Mouse (Mus musculus) kidney, adult 18-20 months (tissue): ENCODE results near the gene Ifna11.

Source experiments
- DNase-seq: peaks from one replicate; pipeline ENCODE4 v3.0.0; 2021

The Ifna11 gene

DNA sequence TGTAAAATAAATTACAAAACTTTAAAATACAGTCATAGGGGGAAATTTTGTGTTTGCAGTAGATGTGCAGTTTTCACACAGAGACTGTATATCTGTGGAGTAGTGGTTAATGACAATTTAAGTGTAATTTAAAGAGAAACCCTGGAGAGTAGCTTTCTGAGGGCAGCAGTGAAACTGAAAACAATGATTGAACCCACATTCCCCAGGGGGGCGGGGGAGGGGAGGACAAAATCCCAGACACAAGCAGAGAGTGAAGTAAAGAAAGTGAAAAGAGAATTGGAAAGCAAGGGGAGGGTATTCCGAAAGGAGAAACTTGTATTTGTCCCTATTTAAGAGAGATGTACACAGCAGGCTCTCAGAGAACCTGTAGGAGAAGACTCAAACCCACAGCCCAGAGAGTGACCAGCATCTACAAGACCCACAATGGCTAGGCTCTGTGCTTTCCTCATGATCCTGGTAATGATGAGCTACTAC, 21.7 kb downstream of the Ifna11 start, which contains the start of gene Ifna4:
Ifna4 (plus strand) TSS at position 424 of the 474 bp plus-strand sequence.
- no peak for DNase-seq

DNA sequence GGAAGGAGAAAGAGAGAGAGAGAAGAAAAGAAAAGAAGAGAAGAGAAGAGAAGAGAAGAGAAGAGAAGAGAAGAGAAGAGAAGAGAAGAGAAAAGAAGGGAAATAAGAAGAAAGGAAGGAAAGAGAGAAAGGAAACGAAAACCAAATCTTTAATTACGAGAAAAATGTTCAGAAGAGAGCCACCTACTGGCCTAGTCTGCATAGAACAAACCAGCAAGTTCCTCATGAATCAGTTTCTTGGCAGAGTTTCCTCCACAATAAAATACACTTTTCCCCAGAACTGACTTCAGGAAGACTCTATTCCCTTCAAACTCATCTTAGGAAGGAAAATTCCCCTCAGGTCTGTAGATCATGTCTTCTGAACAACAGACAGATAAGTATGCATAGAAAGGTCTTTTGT, 25.6 kb downstream of the Ifna11 start:
- no peak for DNase-seq

DNA sequence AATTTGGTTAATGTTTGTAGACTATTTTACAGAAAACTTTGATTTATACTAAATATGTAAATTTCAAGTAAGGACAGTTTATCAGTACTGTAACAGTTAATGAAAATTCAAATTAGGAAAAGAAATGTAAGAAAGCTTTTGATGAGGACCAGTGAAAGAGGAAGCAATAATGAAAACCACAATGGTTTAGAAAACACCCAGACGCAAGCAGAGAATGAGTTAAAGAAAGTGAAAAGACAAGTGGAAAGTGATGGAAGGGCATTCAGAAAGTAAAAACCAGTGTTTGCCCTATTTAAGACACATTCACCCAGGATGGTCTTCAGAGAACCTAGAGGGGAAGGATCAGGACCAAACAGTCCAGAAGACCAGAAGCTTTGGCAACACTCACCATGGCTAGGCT, 29.9 kb downstream of the Ifna11 start, which contains the start of gene Ifna1:
Ifna1 (plus strand) TSS at position 390 of the 400 bp plus-strand sequence.
- no peak for DNase-seq

DNA sequence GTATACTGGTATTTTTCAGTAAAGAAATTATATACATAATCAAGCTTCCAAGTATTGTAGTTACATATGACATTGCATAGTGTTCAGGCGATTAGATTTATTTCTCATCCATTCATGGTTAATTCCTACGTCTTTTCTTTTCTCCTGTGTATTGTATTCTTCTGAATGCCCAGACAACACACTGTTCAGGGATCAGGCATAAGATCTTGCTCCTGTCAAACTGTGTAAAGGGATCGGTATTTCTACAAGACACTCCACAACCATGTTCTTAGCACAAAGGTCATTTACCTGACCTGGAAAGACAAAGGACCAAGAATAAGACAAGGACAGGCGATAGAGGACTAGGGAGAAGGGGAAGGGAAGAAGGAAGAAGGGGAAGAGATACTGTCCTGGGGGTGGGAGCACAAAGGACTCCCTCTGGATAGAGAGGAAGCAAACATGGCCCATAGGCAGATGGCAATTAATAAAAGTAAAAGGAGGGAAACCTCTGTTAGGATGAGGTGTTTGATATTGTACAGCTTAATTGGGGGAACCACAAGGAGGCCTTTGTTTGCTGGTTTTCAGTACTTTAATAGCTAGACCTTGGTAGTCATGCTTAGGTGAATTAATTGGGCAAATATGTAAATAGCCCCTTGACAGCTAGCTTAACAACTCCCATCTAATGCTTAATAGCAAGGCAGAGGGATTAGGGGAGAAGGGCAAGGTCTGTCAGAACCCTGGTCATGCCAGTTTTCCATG, 31.4 kb downstream of the Ifna11 start:
- DNase-seq, result no peak

DNA sequence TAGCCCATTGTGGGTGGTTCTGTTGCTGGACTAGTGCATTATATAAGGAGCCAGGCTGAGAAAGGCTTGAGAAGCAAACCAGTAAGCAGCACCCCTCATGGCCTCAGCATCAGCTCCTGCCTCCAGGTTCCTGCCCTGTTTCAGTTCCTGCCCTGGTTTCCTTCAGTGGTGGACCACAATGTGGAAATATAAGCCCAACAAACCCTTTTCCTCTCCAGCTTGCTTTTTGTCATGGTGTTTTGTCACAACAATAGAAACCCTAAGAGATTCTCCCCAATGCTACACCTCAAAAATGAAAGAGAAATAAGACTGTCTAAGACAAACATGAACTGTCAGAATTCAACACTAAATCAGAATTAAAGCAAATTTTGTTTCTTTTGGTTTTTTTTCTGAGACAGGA, 39.5 kb downstream of the Ifna11 start:
- no peak for DNase-seq

DNA sequence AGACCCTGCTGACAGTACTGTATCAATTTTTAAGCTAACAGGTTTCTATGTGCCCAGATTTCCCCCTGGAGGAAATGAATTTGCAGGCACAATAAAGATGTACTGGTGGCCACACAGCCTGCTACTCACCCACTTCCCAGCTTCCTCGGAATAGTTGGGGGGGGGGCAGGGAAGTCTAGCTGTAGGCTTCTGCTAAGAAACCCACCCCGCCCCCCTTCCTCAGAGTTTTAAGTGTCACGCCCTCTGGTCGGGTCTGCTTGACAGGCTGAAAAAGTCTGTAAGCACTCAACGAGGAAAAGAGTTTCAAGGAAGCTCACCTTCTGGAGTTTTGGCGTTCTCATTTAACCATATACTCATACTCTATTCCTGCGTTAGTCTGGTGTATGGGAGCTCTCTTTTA, 43.5 kb downstream of the Ifna11 start:
- DNase-seq, result no peak

DNA sequence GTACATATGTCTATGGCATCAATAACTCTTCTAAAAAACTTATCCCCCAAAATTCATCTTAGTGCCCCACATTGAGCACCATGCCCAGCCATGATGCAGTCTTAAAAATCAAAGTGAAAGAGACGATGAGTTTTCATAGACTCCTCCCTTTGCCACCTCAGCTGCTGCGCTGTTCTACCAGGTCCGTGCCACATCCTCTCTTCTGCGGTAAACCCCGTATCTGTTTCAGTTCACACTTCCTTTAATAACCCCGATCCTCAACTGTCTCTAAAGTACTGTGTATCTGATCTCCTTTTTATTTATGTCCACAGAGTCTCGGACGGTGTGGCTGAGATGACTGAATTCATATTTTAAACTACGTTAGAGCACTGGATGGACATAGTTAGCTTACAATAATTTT, 44.8 kb downstream of the Ifna11 start:
- no peak for DNase-seq

DNA sequence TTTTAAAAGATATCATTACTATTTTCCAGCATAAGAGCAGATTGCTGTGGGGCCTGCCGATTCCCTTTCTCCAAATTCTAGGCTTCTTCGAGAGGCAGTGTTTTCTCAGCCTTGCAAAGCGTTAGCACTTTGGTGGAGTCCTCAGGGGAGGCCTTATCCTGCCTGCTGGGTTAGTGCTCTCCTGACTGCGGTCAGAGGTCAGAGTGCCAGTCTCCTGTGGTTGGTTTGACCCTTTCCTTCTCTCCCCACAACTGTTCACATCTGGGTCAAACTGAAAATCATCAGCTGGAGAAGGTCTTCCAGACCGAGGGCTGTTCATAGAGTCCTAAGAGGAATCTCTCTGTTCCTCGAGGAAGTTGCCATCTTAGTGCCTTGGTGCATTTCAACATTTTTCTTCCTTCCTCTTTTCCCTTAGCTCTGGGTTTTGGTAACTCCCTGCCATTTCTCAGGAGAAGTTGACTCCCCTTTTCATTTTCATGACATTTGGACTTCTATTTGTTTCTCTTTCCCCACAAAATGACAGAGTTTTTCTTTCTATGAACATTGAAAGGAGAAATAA, 45.3 kb downstream of the Ifna11 start:
- no peak for DNase-seq

DNA sequence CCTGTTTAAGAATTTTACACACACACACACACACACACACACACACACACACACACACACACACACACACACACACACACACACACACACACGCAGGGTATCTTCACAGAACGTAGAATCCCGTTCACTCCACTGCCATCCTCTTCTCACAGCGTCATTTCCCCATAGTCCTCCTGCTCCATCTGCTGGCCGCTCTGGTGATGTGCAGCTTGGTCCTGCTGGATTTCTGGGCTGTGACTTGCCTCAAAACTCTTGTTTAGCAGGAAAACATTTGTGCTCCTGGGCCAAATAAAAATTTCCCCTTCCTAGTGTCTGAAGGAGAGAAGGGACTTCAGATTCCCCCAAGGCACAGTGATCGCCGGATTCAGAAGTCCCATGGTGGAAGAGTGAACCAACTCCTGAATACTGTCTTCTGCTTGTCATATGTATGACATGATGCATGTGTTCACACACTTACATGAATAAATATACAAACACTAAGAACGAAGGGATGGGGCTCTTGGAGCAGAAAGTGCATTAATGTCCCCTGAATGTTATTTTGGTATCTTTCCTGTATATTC, 47.7 kb downstream of the Ifna11 start:
- DNase-seq, result peak; percentile 81

DNA sequence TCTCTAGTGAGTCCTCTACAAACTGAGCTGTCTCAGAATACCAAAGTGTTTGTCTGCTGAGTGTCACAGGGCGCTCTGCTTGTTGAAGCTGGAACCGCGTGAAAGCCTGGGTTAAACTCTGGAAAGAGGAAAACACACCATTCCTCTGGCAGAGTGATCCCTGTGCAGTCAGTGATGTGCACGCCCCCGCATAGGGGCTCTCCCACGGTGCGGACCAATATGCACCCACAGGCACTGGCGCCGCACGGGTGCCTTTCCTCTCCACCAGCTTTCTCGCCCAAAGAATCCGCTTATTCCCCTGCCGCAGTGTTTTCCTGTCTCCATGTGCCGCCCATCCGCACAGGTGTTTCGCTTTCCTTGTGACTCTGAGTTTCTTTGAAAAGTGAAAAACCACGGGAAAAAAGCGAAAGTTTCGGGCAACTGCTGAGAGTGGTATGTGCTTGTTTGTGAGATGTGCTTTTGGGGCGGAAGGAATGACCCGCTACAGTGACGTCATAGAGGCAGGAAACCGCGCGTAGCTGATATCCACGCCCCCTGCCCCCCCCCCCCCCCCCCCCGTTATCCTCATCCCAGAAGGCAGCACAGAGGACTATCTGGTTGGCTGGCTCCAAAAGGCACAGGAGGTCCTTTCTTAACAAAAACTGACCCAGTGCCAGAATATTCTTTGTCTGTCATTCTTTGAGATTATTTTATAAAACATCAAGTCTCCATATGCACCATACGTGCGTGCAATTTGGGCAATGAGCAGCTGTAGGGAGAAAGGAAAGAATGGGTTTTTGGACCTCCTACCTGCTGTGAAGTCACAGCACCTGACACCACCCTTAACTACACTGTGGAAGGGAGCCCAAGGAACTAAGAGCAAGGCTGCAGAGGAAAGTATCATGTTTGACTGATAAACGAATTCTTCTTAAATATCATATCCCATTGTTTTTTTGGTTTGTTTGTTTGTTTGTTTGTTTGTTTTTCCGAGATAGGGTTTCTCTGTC, 48.5 kb downstream of the Ifna11 start:
- peak; percentile 22 for DNase-seq
